Mouse (Mus musculus) embryonic facial prominence, embryonic 11.5 days (tissue): Measurements from ENCODE around the gene Ildr1. TPM values are rescaled to one million over a fixed set of nuclear protein-coding genes. Genes with fewer than 3 reads are reported as not detected.
A peak's percentile ranks its signal among the peaks of the same experiment; 100 is the strongest.

Experiments used
- ATAC-seq: fragments of 200-750 bp; cut with Nextera tagmentation; replicated peaks from 2 replicates; pipeline ENCODE4 v1.8.0; 2017; ENCODE audit warnings: low read depth; ENCODE audit not compliant: insufficient number of reproducible peaks, low FRiP score, low TSS enrichment
- DNase-seq: peaks from one replicate; pipeline ENCODE4 v3.0.0-alpha.2; 2015; ENCODE audit warnings: low spot score
- H3K27ac ChIP-seq: fragments of 300-500 bp; sonication (generic); replicated peaks from 2 replicates; pipeline ENCODE4 v1.5.1; 2014; ENCODE audit warnings: mild to moderate bottlenecking, low read depth, low read length, control low read depth
- H3K27me3 ChIP-seq: fragments of 300-500 bp; sonication (generic); 2 replicates; pipeline ENCODE4 v1.6.1; 2014; ENCODE audit warnings: mild to moderate bottlenecking, low read length, moderate library complexity, mixed read lengths; ENCODE audit not compliant: control insufficient read depth, insufficient read depth
- H3K36me3 ChIP-seq: fragments of 300-500 bp; sonication (generic); replicated peaks from 2 replicates; pipeline ENCODE4 v1.6.1; 2014; ENCODE audit warnings: low read depth, mild to moderate bottlenecking, low read length, moderate library complexity, mixed read lengths; ENCODE audit not compliant: control insufficient read depth, insufficient read depth
- H3K4me1 ChIP-seq: fragments of 300-500 bp; sonication (generic); 2 replicates; pipeline ENCODE4 v1.6.1; 2014; ENCODE audit warnings: low read length, mixed read lengths; ENCODE audit not compliant: control insufficient read depth, insufficient read depth
- H3K4me2 ChIP-seq: fragments of 300-500 bp; sonication (generic); 2 replicates; pipeline ENCODE4 v1.6.1; 2014; ENCODE audit warnings: low read depth, mild to moderate bottlenecking, control low read depth, low read length, moderate library complexity
- H3K4me3 ChIP-seq: fragments of 300-500 bp; sonication (generic); 2 replicates; pipeline ENCODE4 v1.5.1; 2014; ENCODE audit warnings: low read depth, low read length, control low read depth
- H3K9ac ChIP-seq: fragments of 300-500 bp; sonication (generic); replicated peaks from 2 replicates; pipeline ENCODE4 v1.6.1; 2014; ENCODE audit warnings: mild to moderate bottlenecking, control low read depth, low read length
- H3K9me3 ChIP-seq: fragments of 300-500 bp; sonication (generic); replicated peaks from 2 replicates; pipeline ENCODE4 v1.6.1; 2016; ENCODE audit warnings: mild to moderate bottlenecking, low read length, inconsistent platforms, mixed read lengths; ENCODE audit not compliant: control insufficient read depth
- WGBS: fragments of 180-500 bp; shearing (Covaris S2); extraction: QIAGEN DNeasy Blood & Tissue Kit; methylation state at CpG from one replicate; pipeline ENCODE4 v1.1.7; 2014; 5-methylcytosine and 5-hydroxymethylcytosine counted together
- polyA plus RNA-seq: library from polyadenylated mRNA; unstranded; fragments of >200 nt; fragmentation: Nextera tagmentation; extraction: Ambion mirVana; gene quantifications from 2 replicates; pipeline ENCODE4 v1.2.1, GENCODE M21; 2014

Ildr1 gene
- polyA plus RNA-seq, 1 experiment from 2014 or later, result 0.88 TPM

- Histone ChIP-seq H3K4me3 (no peak overlapping the region), H3K4me2 (no peak overlapping the region), H3K27me3 (no peaks in the 10 kb centered on the region), H3K36me3 (no peaks in the 10 kb centered on the region), H3K9ac (no peak overlapping the region), H3K4me1 (no peaks in the 10 kb centered on the region), H3K9me3 (no peaks in the 10 kb centered on the region), H3K27ac (no peak overlapping the region)
- no peak for DNase-seq
- WGBS, result 88% methylated on average over 3 of the region's 3 CpGs
- ATAC-seq, result no peak
Observed at GRCm38 (mm10) chr16:36681829-36682228, 11.9 kb upstream of the Ildr1 start.

DNA sequence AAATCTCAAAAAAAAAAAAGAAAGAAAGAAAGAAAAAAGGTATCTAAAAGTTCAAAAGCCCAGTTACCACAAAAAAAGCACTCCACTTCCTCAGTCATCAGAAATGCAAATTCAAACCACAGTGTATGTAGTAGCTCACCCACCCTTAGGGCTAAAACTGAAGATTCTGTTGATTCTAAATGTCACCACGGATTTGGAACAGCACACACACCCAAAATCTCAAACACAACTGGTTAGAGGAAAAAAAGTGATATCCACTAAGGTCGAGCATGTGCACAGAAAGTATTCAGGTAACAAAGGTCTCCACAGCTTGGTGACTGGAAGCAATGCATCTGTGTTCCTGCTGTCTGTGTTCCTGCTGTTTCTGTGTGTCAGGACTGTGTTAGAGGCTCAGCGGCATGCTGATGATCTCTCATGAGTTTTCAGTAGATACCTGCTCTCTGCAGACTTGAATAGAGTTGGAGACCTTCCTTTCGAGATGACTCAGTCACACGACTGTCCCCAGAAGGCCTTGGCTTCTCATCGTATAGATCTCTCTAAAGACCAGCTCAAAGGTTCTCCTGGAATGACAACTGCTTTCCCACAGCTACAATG lies 9.4 kb upstream of the Ildr1 start:
- DNase-seq (no peak), ATAC-seq (no peak)
- Histone ChIP-seq H3K9ac (no peak overlapping the region), H3K27me3 (no peaks in the 10 kb centered on the region), H3K27ac (no peak overlapping the region), H3K4me1 (no peaks in the 10 kb centered on the region), H3K36me3 (no peaks in the 10 kb centered on the region), H3K9me3 (no peaks in the 10 kb centered on the region), H3K4me2 (no peak overlapping the region), H3K4me3 (no peak overlapping the region)
- 75% methylated on average over 6 of the region's 6 CpGs for WGBS

- ATAC-seq, result no peak
- Histone ChIP-seq H3K9me3 (no peaks in the 10 kb centered on the region), H3K9ac (no peak overlapping the region), H3K4me2 (no peak overlapping the region), H3K27ac (no peak overlapping the region), H3K4me1 (no peaks in the 10 kb centered on the region), H3K4me3 (no peak overlapping the region), H3K36me3 (no peaks in the 10 kb centered on the region), H3K27me3 (no peaks in the 10 kb centered on the region)
- WGBS, result 86% methylated on average over 2 of the region's 2 CpGs
- DNase-seq, result no peak
Observed at GRCm38 (mm10) chr16:36688076-36688475, 5.7 kb upstream of the Ildr1 start.

DNA sequence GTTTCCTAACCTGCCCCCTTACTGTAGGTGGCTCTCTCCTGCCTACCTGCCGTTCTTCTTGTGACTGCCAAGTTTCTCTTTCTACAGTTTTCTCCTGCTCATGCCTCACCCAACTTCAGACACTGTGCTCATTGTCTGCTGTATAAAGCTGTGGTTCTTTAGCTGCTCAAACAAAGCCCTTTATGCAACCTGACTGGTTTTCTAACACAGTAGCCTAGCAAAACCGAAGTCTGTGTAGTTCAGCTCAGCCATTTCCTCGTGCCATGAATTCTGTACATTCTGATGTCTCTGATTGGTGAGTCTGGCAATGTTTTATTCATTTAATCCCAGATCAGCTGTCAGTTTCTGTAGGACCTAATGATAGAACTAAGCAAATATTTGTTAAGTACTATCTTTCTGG lies 2.3 kb upstream of the Ildr1 start:
- no peak overlapping the region for H3K4me3 ChIP-seq
- DNase-seq (no peak), ATAC-seq (no peak)
- 0 out of 2 replicates have a peak, but pooled peaks cover 2% of the 10 kb centered on the region for H3K4me1 ChIP-seq
- no peaks in the 10 kb centered on the region for H3K36me3 ChIP-seq
- H3K27me3 ChIP-seq, result peaks cover 2% of the 10 kb centered on the region; the same call in 1 of the 2 replicates
- no peak overlapping the region for H3K9ac ChIP-seq
- 75% methylated on average over 3 of the region's 3 CpGs for WGBS
- H3K9me3 ChIP-seq, result no peaks in the 10 kb centered on the region
- H3K4me2 ChIP-seq, result no peak overlapping the region
- H3K27ac ChIP-seq, result no peak overlapping the region

- H3K4me2 ChIP-seq, result peak overlapping the region; percentile 29; the same call in 1 of the 2 replicates
- H3K9ac ChIP-seq, result no peak overlapping the region
- H3K4me3 ChIP-seq, result 0 out of 2 replicates have a peak overlapping the region, but pooled peaks have one; percentile 31
- 0 out of 2 replicates have a peak, but pooled peaks have one; percentile 39 for ATAC-seq
- peak; percentile 8 for DNase-seq
- H3K27me3 ChIP-seq, result peaks cover 2% of the 10 kb centered on the region; the same call in 1 of the 2 replicates
- H3K27ac ChIP-seq, result no peak overlapping the region
- H3K4me1 ChIP-seq, result 0 out of 2 replicates have a peak, but pooled peaks cover 2% of the 10 kb centered on the region
- 52% methylated on average over 9 of the region's 9 CpGs for WGBS
- no peaks in the 10 kb centered on the region for H3K36me3 ChIP-seq
- H3K9me3 ChIP-seq, result no peaks in the 10 kb centered on the region
Observed at GRCm38 (mm10) chr16:36694798-36695290, 1.1 kb downstream of the Ildr1 start.

DNA sequence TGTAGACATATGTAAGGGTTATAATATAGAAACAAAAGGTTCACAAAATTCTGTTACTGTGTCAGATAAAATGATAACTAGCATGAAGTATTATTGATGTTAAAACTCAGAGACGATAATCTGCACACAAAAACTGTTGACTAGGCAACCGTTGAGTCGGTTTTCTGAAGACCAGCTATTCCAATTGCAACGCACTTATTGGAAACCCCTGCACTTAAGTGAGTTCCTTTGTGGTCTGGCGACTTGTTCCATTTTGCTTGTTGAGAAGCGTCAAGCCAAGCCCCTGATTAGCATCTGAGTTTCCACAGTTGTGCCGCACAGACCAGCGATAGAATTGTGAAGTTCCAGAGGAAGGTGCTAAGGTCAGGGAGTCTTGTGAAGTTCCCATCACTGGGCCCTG lies 3.6 kb downstream of the Ildr1 start:
- Histone ChIP-seq H3K36me3 (no peaks in the 10 kb centered on the region), H3K9me3 (no peaks in the 10 kb centered on the region), H3K27ac (no peak overlapping the region), H3K4me2 (no peak overlapping the region), H3K4me1 (0 out of 2 replicates have a peak, but pooled peaks cover 2% of the 10 kb centered on the region), H3K9ac (no peak overlapping the region), H3K4me3 (no peak overlapping the region), H3K27me3 (peaks cover 2% of the 10 kb centered on the region; the same call in 1 of the 2 replicates)
- 87% methylated on average over 8 of the region's 8 CpGs for WGBS
- no peak for DNase-seq
- ATAC-seq, result no peak

DNA sequence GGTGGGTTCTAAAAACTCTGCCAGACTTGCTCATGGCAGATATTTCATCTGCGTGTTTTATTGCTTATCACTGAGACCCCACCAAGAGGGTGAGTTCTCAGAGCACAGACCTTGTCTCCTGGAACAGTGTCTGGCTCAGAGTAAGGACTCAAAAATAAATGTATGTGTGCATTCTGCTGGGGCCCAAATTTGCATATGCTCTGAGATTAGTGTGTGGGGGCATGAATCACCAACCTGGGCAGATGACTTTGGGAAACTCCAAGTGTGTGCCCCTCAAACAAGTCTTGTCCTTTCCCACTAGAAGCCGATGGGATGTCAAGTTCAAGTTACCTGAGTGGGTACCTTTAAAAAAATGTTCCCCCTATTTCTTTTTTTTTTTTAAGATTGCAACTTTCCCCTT lies 6.7 kb downstream of the Ildr1 start:
- H3K4me3 ChIP-seq, result no peak overlapping the region
- H3K4me1 ChIP-seq, result no peaks in the 10 kb centered on the region
- no peaks in the 10 kb centered on the region for H3K9me3 ChIP-seq
- H3K36me3 ChIP-seq, result no peaks in the 10 kb centered on the region
- H3K27me3 ChIP-seq, result no peaks in the 10 kb centered on the region
- H3K4me2 ChIP-seq, result no peak overlapping the region
- H3K9ac ChIP-seq, result no peak overlapping the region
- 95% methylated on average over 2 of the region's 2 CpGs for WGBS
- no peak overlapping the region for H3K27ac ChIP-seq
- no peak for ATAC-seq
- no peak for DNase-seq

- Histone ChIP-seq H3K9ac (no peak overlapping the region), H3K4me1 (no peaks in the 10 kb centered on the region), H3K4me3 (no peak overlapping the region), H3K27me3 (no peaks in the 10 kb centered on the region), H3K27ac (no peak overlapping the region), H3K4me2 (no peak overlapping the region), H3K9me3 (no peaks in the 10 kb centered on the region), H3K36me3 (no peaks in the 10 kb centered on the region)
- WGBS, result 72% methylated on average over 6 of the region's 6 CpGs
- DNase-seq (no peak), ATAC-seq (no peak)
Observed at GRCm38 (mm10) chr16:36707702-36708423, 14.1 kb downstream of the Ildr1 start.
